Mouse (Mus musculus) cerebellum, adult 11 months (tissue): Measurements from ENCODE around the gene Kifc3.

Source experiments
- DNase-seq: peaks from one replicate; pipeline ENCODE4 v3.0.0; 2022

The Kifc3 gene

GRCm38 (mm10) chr8:95154654-95155053, 48.0 kb downstream of the Kifc3 start:
- DNase-seq, result no peak

- DNase-seq, result no peak
Measured at GRCm38 (mm10) chr8:95154056-95154455, 48.6 kb downstream of the Kifc3 start.

GRCm38 (mm10) chr8:95150608-95151007, 52.0 kb downstream of the Kifc3 start:
- no peak for DNase-seq

- no peak for DNase-seq
Measured at GRCm38 (mm10) chr8:95149426-95149825, 53.2 kb downstream of the Kifc3 start.

- no peak for DNase-seq
Measured at GRCm38 (mm10) chr8:95146846-95147245, 55.8 kb downstream of the Kifc3 start.

- DNase-seq, result no peak
Measured at GRCm38 (mm10) chr8:95146044-95146745, 56.4 kb downstream of the Kifc3 start.

- no peak for DNase-seq
Measured at GRCm38 (mm10) chr8:95144631-95145015, 58.0 kb downstream of the Kifc3 start.

GRCm38 (mm10) chr8:95143805-95144630, 58.6 kb downstream of the Kifc3 start:
- no peak for DNase-seq

- no peak for DNase-seq
Measured at GRCm38 (mm10) chr8:95142985-95143804, 59.4 kb downstream of the Kifc3 start.

GRCm38 (mm10) chr8:95142075-95142831, 60.4 kb downstream of the Kifc3 start:
- DNase-seq, result peak; percentile 63

GRCm38 (mm10) chr8:95141469-95142074, 61.0 kb downstream of the Kifc3 start:
- no peak for DNase-seq

- DNase-seq, result no peak
Measured at GRCm38 (mm10) chr8:95141026-95141425, 61.6 kb downstream of the Kifc3 start.

- no peak for DNase-seq
Measured at GRCm38 (mm10) chr8:95140555-95140954, 62.1 kb downstream of the Kifc3 start.

GRCm38 (mm10) chr8:95139051-95139365, 63.6 kb downstream of the Kifc3 start:
- no peak for DNase-seq

GRCm38 (mm10) chr8:95138341-95139050, 64.1 kb downstream of the Kifc3 start:
- no peak for DNase-seq

- DNase-seq, result no peak
Measured at GRCm38 (mm10) chr8:95137641-95138098, 64.9 kb downstream of the Kifc3 start.

- no peak for DNase-seq
Measured at GRCm38 (mm10) chr8:95137201-95137600, 65.4 kb downstream of the Kifc3 start.

- DNase-seq, result no peak
Measured at GRCm38 (mm10) chr8:95136218-95136617, 66.4 kb downstream of the Kifc3 start.

- no peak for DNase-seq
Measured at GRCm38 (mm10) chr8:95135242-95135641, 67.4 kb downstream of the Kifc3 start.

- no peak for DNase-seq
Measured at GRCm38 (mm10) chr8:95134186-95134585, 68.4 kb downstream of the Kifc3 start.

GRCm38 (mm10) chr8:95131983-95132382, 70.6 kb downstream of the Kifc3 start:
- no peak for DNase-seq
